Mouse (Mus musculus): Measurements from ENCODE around the gene Nmt2.

DNA sequence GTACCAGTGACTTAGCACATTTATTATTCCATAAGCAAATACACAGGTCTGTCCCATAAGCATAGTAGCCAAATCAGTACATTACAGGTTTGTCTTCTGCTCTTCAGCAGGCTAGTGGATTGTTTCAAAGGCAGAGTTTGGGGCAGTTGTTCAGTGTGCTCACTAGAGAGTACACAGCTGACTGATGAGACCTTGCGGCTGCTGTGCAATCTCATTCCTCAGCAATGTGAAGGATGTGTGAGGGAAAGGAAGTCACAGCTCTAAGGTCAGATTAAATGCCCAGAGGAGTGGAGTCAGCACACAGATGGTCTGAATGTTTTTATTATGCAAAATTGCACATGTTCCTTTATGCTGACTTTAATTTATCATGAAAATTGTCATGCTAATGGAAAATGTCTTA lies 42.5 kb downstream of the Nmt2 start:
- TF ChIP-seq CTCF (IDR thresholded peaks at IDR 0.05; ENCODE audit: borderline replicate concordance, control insufficient read depth, extremely low read depth, insufficient read depth, low read length, poor library complexity), result no peak
- no peak for TF ChIP-seq POLR2A (IDR thresholded peaks at IDR 0.05; ENCODE audit: control insufficient read depth, extremely low read depth, insufficient read depth, low read length, poor library complexity)
